Mouse (Mus musculus) lung, postnatal 25 days (tissue): Measurements from ENCODE around the gene Txnl4b.

ENCODE experiments used
- DNase-seq: peaks from one replicate; pipeline ENCODE4 v3.0.0; 2022; ENCODE audit warnings: low spot score

Txnl4b gene

DNA sequence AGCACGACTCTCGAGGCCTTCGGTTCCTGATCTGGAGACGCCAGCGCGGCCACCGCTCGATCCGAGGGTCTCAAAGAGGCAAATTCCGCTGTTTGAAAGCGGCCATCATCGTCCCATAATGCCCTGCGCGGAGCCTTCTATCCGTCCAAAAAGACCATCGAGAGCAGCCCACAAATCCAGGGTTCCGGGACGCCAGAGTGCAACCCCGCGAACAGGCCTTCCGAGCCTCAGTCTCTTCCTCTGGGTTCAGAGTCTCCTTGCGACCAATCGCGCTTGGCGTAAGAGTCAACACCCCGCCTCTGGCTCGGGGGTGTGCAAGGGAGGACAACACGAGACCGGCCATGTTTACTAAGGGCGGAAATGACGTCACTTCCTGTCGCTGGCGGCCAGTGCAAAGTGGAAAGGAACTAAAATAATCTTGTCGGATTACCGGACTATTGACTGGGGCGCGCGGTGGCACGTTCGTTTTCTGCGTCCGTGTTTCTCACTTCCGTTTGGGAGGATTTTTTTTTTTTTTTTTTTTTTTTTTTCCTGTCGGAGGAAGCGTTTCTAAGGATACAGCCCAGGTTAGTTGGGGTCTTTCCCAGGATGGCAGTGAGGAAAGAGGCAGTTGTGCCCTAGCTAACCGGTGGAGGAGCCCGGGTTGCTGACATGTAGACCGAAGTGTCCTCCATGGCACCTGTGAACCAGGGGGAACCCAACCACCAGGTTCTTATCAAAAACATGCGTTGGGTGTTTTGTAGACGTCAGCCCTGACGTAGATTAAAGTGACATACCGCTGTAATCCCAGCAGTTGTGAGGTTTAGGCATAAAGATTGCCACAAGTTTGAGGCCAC, at the start of gene Txnl4b, which contains the start of gene Dhx38:
Txnl4b (plus strand) TSS at position 395 of the 836 bp plus-strand sequence.
Dhx38 (minus strand) TSS at position 364 of the 836 bp plus-strand sequence.
- peak; percentile 99 for DNase-seq

DNA sequence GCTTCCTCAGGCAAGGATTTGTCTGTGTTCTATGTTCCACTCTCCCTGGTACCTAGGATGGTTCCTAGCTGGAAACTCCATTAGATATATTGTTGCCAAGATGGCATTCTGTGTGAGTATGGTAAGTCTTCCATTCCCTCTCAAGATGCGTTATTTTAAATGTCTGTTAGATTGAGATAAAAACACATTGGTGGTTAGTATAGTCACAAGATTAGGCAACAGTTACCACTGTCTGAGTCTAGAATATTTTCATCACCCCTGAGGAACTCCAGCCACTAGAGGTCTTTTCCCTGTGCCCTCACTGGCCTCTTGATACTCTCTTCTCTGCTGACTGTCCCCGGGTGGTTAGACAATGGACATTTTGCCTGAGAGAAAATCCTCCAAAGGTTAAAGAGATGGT, 41.7 kb upstream of the Txnl4b start:
- DNase-seq, result no peak

DNA sequence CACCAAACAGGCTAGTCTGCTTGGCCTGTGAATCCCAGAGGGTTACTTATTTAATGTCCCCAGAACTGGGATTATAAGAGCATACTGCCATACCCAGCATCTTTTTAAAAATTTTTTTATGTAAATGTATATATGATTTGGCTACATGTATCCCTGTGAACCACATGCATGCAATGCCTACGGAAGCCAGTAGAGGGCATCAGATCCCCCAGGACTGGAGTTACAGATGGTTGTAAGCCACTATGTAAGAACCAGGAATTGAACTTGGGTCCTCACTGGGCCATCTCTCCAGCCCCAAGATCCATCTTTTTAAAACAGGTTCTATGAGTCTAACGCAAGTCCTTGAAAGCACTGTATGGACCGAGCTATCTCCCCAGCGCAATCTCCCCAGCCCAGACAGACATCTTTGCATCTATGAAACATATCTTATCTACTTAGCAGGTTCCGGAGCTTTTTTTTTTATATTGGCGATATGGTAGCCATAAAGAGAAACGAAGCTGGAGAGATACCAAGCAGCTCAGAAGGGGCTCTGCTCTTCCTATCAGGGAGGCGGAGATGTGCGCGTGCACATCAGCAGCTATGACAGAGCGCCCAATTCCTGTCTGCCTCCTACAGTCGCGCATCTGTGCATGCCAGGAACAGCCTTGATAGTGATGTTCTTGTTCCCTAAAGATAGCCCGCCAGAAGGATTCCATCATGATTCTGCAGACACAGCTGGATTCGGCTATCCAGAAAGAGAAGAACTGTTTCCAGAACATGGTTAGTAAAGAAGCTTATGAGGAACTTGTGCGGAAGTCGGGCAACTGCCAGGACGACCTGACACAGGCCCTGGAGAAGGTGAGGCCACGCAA, 30.3 kb upstream of the Txnl4b start:
- peak; percentile 16 for DNase-seq

DNA sequence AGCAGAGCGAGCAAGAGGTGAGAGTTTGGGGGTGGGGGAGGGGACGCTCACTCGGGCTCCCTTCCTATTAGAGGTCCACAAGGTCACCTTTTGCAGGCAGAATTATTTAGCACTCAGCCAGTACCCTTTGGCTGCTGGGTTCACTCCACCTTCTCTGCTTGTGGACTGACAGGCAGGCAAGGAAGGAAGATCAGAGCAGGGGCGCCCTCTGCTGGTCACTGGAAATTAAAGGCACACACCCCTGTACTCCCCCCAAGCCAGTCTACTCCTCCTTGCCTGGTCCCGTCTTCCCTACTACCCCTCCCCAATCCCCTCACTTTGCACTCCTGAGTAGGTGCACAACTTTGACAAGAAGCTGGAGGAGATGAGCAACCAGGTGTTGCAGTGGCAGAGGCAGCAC, 29.0 kb upstream of the Txnl4b start:
- peak; percentile 53 for DNase-seq

DNA sequence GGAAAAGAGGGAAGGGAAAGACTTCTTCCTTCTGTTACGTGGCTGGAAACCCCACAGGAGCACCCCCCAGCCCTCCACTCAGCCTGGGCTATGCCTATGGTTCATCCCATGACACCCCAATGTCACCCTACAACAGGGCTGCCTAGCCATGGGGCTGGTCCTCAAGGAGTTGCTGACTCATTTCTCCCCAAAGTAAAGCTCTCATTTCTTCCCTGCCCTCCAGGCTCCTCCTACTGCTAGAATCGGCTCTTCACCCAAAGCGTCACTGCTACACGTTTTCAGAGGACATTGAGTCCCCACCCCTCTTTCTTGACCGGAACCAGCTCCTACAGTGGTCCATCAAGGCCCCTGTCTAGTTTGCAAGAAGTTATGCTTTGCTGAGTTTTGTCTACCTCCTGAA, 23.5 kb upstream of the Txnl4b start:
- no peak for DNase-seq

DNA sequence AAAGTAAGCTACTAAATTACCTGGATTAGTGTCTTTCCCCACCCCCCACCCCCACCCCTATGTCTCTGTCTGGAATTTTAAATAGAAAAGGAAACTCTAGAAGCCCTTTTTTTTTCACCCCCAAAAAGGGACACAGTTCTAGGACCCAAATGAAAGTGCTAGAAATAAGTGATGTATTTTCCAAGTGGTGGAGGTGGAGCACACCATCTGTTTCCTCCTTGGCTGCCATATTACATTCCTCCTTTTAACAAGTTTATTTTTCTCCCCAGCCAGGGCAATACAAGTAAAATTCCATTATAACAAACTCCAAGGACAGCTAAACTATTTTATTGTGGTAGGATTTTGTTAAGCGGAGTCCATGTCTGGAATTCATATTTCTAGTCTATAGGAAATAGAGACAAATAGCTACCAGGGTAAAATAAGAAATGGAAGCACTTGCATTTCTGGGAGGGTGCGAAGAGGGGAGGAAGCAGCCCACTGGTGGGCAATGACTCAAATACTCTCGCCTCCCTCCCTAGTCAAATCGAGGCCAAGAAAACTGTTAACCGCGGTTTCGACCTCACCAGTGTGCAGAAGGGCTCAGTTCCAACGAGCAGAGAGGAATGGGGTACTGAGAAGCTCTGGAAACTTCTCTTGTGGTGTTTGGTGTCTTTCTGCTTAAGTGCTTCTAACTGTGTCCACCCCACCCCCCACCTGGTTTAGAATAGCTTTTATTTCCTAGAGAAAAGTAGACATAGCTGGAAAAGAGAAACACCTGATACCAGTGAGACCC, 22.8 kb upstream of the Txnl4b start:
- DNase-seq, result no peak

DNA sequence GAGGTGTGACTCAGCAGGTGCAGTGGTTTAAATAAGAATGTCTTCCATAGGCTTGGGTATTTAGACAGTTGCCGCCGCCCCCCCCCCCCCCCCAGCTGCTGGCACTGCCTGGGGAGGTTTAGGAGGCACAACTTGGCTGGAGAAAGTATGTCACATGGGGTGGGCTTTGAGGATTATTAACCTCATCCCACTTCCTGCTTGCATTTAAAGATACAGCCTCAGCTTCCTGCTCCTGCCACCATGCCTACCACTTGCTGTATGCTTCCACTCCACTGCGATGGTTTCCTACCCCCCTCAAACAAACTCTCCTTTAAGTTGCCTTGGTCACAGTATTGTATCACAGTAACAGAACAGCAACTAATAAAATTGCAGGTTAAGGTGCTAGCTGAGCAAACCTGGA, 21.6 kb upstream of the Txnl4b start:
- no peak for DNase-seq

DNA sequence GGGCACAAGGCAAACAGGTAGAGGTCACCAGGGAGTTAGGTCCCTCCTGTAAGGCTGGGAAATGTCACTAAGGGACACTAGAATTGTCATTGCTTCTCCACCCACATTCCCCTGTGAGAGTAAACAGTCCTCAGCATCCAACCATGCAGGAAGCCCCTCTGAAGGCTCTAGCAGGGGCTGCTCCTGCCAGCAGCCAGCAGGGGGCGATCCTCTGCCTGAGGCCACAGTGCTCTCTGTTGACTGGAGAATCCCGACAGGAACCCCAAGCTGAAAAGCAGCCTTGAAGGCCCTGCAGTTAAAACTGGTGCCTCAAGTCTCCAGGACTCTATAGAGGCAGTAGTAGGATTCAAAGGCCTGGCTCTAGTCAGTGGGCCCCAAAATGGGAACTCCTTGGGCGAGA, 14.0 kb upstream of the Txnl4b start:
- DNase-seq, result no peak

DNA sequence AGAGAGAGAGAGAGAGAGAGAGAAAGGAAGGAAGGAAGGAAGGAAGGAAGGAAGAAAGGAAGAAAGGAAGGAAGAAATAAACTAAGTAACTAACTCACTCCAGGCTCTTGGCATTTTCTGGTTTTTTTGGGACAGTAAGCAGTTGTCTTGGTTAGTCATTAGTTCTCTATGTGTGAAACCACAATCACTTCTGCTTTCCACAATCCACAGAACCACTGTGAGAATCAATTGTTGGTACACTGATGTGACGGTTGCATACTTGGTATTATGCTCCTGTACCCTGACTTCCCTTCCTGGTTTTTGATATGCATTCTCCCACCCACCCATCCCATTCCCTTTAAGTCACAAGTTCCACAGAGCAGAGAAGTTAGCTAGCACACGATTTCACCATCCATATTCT, 1.8 kb upstream of the Txnl4b start:
- DNase-seq, result no peak

DNA sequence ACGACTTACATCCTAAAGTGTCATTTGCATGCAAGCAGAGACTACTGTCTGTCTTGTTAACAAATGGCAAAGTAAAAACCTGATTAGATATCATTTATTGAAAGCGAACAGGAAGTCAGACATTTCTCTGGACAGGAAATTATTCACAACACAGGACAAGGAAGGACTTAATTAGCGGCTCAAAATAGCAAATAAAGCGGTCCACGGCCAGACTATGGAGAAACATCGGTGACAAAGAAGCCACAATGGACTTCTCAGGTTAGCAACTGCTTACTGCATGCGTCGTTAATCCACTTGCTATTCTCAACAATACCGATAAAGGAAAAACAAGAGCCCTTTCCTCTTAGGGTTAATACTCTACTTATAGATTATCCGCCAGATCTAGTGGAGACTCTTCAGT, 926 bp upstream of the Txnl4b start:
- no peak for DNase-seq

DNA sequence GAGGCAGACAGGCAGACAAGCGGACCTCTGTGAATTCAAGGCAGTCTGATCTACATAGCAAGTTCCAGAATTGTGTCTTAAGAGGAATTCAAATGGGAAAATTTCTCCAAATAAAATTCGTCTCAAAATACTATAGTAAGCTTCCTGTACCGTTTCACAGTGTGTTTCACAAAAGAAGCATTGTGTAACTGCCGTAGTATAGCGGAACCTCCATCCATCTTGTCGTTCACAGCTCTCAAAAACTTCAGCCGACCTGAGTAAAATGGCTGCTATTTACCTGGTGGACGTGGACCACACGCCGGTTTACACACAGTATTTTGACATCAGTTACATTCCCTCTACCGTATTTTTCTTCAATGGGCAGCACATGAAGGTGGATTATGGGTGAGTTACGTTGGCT, 5.4 kb downstream of the Txnl4b start:
- DNase-seq, result no peak

DNA sequence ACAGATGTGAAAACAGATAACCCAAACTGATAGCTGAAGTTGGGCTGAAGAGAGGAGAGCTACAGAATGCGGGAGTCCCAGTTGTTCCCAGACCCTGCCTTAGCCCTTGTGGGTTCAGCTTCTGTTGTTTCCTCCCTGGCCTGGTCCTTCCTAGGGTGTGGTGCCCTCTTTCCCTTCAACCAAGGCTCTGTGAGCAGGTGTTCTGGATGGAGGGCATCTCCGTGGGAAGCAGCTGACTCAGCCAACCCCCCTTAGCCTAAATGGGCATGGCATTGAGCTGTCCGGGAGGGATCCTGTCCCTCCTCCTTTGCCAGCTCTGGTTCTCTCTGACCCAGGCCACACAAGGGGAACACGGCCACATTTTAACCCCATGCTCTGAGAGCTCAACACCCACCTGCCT, 10.6 kb downstream of the Txnl4b start:
- no peak for DNase-seq

DNA sequence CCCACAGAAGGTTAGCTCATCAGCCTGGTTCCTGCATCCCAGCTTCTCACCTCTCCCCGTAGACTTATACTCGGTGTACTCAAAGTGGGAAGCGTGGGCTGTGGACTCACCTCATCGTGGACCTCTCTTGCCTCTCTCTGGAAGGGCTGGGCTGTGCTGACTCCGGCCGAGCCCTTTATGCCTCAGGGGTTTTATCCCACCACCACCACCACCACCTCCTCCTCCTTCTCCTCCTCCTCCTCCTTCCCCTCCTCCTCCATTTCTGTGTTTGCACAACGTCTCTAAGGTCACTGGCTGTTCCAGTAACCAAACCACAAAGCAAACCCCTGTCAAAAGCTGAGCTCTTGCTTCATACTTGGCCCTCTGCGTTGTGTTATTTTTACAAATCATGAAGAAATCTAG, 13.2 kb downstream of the Txnl4b start, which contains the start of gene Hp:
Hp (minus strand) TSS at position 273 of the 402 bp plus-strand sequence.
- peak; percentile 79 for DNase-seq

DNA sequence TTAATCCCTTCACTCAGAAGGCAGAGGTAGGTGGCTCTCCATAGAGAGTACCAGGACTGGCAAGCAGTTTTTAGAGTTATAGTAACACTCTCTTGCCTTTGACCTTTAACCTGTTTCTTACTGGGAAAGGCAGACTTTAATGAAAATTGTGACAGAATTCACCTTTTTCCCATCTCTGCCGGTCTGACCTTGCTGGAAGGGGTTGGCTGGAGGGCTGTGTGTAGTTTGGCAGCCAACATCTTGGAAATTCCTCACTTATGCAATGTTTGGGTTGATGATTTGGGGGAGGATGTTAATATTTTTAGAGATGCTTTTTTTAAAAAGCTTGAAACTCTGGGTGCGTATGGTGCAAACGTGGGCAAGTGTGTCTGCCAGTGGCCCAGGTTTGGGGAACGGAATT, 18.6 kb downstream of the Txnl4b start:
- DNase-seq, result no peak

DNA sequence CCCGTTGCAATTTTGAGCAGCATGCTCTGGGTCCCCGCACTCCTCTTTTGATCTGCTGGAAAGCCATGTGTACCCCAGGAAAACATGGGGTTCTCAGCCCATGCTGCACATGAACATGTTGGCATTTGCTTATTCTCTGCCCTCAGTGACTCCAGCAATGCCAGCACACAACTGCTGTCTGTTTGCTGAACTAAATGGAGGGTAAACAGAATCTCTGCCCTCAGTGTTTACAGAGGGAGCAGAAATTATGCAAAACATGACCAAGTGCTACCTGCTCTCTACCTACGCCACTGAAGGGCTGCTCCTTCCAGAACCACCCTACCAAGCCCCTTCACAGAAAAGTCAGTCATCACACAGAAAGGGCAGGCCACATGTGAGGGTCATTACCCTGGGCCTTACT, 19.1 kb downstream of the Txnl4b start:
- DNase-seq, result no peak

DNA sequence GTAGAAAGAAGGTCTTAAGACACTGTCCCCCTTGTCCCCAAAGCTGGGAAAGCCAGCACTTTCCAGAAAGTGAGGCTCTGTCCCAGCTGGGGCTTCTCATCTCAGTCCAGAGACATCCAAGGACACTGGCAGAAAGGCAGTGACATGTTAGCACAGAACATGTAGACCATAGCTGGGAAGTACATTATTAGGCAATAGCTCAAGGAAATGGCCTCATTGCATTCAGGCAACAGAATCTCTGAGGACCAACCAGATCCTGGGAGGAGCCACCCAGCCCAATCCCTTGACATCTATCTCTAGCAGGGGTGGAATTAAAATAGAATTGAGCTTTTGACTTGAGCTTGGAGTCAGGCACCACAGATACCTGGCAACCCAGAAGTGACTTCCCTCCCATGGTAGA, 20.0 kb downstream of the Txnl4b start:
- DNase-seq, result peak; percentile 54

DNA sequence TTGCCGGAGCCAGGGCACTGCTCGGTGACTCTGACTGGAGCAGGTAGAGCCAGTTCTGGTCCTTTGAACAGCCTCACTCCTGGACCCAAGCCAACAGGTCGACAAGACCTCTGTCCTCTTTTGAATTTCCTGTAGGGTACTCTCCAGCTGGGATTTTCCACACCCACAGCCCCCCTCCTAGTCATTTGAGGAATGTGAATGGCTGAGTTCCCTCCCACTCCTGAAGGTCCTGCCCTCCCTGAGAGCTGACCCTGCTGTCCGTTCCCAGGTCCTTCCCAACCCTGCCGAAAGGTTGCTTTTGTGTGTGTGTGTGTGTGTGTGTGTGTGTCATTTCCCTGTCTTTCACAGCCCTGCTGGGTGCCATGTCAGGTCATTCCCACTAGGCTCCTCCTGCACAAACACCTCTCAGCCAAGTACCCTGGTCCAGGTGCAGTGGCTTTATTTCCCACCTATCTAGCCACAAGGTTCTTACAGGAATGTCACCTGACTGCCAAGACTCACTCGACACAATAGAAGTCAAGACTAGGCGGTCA, 21.3 kb downstream of the Txnl4b start:
- peak; percentile 90 for DNase-seq

DNA sequence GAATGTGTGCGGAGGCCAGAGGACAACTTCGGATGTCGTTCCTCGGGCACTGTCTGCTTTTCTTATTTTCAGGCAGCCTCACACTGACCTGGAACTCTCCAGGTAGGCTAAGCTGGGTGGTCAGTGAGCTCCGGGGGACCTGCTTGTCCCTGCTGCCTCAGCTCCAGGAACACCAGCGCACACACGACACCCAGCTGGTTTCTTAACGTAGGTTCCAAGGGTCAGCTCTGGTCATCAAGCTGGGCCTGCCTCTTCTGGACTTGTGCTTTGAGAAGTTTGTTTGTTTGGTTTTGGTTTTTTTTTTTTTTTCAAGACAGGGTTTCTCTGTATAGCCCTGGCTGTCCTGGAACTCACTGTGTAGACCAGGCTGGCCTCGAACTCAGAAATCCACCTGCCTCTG, 25.2 kb downstream of the Txnl4b start:
- DNase-seq, result no peak

DNA sequence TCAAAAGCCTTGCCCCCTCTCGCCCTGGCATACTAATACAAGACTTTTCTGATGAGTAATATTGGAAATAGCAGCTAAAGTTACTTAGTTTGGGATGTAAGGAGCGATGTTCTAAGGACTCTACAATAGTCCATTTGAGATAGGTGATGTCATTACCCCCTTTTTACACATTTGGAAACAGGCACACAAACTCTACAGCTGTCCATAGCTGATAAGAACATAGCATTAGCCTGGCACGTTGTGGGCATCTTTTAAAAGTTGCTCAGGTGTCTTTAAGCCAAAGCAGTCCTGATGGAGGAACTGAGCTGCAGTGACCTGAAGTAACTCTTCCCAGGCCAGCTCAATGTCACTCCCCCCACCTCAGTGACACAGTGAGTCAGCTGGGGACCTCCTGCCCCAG, 25.7 kb downstream of the Txnl4b start:
- no peak for DNase-seq

DNA sequence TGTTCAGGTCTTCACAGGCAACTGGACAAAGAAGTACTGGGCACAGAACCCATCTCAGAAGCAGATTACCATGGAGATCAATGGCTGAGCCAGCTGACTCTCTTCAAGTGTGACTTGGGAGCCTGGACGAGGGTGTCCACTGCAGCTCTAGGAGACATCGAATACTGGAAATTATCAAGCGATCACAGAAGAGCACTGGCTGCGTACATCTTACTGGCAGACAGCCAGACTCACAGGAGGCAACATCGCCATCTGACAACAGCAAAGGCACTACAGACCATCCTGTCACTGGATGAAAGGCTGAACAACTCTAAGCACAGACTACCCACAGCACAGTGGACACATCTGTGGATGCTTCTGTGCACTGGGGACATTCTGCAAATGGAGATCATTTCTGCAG, 26.5 kb downstream of the Txnl4b start:
- DNase-seq, result no peak

DNA sequence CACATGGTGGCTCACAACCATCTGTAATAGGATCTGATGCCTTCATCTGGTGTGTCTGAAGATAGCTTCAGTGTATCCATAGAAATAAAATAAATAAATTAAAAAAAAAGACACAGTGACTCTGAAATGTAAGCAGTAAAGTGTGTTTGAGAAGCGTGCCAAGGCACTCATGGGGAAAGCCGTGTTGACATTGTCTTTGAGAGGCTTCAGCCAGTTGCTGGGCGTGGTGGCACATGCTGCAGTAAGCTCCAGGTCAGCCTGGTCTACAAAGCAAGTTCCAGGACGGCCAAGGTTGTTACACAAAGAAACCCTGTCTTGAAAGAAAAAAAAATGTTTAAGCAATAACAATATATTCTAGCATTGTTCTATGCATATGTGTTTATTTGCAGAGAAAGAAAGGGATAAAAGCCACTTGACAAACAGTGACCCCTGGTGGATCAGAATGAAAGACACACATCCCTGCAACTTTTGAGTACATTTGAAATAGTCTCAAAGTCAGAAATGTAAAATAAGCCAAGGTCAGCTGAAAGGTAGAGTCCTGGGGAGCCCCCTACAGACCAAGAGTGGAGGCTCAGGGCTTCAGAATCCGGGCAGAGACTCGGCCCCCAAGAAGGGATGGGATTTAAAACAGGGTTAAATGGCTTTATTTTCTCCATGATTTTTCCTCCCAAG, 27.6 kb downstream of the Txnl4b start:
- DNase-seq, result peak; percentile 58
